Mouse (Mus musculus) megakaryocyte, embryonic 14.5 days (primary cell): Measurements from ENCODE around the gene Nhlrc1. TPM values are rescaled to one million over a fixed set of nuclear protein-coding genes. Genes with fewer than 3 reads are reported as not detected.

Source experiments
- H3K27me3 ChIP-seq: replicated peaks from 2 replicates; pipeline ENCODE3; 2012; ENCODE audit warnings: inconsistent platforms
- H3K36me3 ChIP-seq: replicated peaks from 2 replicates; pipeline ENCODE3; 2012; ENCODE audit warnings: low read length, inconsistent platforms, mixed read lengths
- H3K4me1 ChIP-seq: 2 replicates; pipeline ENCODE4 v1.6.1; 2012; ENCODE audit warnings: inconsistent platforms
- H3K4me3 ChIP-seq: replicated peaks from 2 replicates; pipeline ENCODE3; 2012; ENCODE audit warnings: moderate library complexity, mild to moderate bottlenecking, inconsistent platforms
- H3K9me3 ChIP-seq: 2 replicates; pipeline ENCODE4 v1.6.1; 2012; ENCODE audit warnings: inconsistent platforms
- FLI1 ChIP-seq: IDR thresholded peaks from 2 replicates; pipeline ENCODE4 v1.6.1; 2012; ENCODE audit warnings: low read length, inconsistent platforms, mixed read lengths
- GATA1 ChIP-seq: IDR thresholded peaks from 3 replicates; pipeline ENCODE4 v1.6.1; 2012; ENCODE audit warnings: mixed read lengths, low read length, inconsistent platforms, borderline replicate concordance
- polyA plus RNA-seq: library from polyadenylated mRNA; stranded (reverse); fragments of >175 nt; gene quantifications from 2 replicates; pipeline ENCODE4 v1.2.3, GENCODE M21; 2012; ENCODE audit warnings: low replicate concordance; ENCODE audit not compliant: insufficient read depth

Gene Nhlrc1
- polyA plus RNA-seq, 1 experiment = 0.87 TPM

DNA sequence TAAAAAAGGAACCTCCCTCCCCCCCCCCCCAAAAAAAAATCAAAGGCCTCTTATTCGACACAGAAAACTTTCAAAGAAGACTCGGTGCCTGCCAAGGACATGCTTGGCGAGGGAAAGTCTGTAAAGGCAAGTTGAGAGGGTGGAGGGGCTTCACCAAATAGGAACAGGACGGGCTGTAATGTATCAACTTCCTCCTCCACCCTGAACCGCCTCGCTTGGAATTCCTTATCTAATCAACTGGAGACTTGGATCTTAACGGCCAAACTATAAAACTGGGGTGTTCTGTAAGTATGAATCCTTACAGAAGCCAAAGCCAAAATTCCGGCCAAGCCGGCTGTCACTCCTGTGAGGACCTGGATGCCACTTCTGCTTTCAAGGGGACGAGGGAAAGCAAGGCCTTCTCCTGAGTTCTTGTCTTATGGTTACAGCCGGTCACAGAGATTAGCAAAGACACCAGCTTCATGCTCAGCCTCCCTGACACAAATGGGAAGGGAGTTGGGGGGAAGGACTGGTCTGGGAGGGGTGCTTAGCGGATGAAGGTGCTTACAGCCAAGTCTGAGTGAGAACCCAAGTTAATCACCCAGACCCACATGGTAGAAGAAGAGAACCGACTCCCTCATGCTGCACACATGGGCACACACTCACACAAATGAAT is 34.7 kb downstream of the Nhlrc1 start:
- TF ChIP-seq GATA1 (no peak), FLI1 (no peak)
- no peaks in the 10 kb centered on the region for H3K36me3 ChIP-seq
- no peaks in the 10 kb centered on the region for H3K9me3 ChIP-seq
- peaks cover 42% of the 10 kb centered on the region for H3K4me1 ChIP-seq
- peaks cover 3% of the 10 kb centered on the region for H3K27me3 ChIP-seq
- no peak overlapping the region for H3K4me3 ChIP-seq

DNA sequence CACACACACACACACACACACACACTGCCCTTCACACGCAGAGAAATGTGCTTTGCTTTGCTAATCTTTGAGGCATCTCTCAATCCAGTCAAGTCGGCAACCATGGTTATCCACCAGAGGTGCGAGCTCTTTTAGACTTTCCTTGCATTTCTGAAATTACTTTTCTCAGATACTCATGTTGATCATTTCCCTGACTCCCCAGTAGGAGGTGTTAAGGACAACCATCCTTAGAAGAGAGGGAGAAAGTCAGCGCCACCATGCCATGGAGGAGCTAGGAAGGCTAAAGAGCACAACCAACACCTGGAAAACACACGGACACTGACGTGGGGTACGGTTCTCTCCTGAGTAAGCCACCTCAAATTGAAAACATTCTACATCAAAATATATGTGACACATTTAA is 38.1 kb downstream of the Nhlrc1 start:
- H3K4me1 ChIP-seq = peaks cover 36% of the 10 kb centered on the region
- no peak overlapping the region for H3K4me3 ChIP-seq
- no peaks in the 10 kb centered on the region for H3K9me3 ChIP-seq
- no peaks in the 10 kb centered on the region for H3K27me3 ChIP-seq
- no peaks in the 10 kb centered on the region for H3K36me3 ChIP-seq
- TF ChIP-seq GATA1 (no peak), FLI1 (no peak)

DNA sequence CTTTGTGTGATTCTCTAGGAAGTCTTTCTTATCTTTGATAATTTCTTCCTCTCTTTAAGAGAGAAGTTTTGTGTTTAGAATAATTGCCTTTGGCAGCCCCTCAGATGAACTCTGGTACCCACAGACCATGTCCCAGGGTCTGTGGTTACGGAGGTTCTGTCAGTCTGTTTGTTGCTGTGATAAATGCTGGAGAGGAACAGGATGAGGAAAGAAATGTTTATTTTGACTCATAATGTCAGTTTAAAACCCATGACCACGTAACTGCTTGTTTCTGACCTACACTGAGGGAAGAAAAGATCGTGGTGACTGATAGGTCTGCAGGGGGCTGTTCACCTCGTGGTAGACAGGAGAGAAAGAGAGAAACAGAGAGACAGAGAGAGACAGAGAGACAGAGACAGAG is 38.7 kb downstream of the Nhlrc1 start:
- Histone ChIP-seq H3K4me1 (peaks cover 35% of the 10 kb centered on the region), H3K36me3 (no peaks in the 10 kb centered on the region), H3K27me3 (no peaks in the 10 kb centered on the region), H3K4me3 (no peak overlapping the region), H3K9me3 (no peaks in the 10 kb centered on the region)
- TF ChIP-seq GATA1 (no peak), FLI1 (no peak)

DNA sequence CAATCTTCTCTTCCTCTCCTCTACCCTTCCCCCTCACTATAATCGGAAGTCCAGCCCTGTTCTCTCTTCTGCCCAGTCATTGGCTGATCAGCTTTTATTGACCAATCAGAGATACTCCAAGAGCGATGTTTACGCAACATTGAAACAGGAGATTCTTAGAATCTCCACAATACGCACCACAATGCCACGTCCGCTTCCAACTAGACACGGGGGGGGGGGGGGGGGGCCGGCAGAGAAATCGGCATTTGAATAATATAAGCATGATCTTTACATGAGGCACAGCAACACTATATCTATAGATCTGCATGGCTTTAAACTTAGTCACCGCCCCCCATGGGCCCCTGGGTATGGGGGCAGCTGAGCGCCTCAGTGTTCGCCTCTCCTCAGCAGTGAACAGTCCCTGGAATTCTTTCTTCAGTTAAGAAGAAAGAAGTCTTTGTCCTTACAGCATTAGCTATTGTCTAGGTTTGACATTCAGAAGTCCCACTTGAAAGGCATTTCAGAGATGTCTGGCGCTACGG is 39.6 kb downstream of the Nhlrc1 start:
- Histone ChIP-seq H3K27me3 (no peaks in the 10 kb centered on the region), H3K9me3 (no peaks in the 10 kb centered on the region), H3K36me3 (no peaks in the 10 kb centered on the region), H3K4me3 (no peak overlapping the region), H3K4me1 (peaks cover 32% of the 10 kb centered on the region)
- no peak for TF ChIP-seq GATA1
- TF ChIP-seq FLI1 = no peak

DNA sequence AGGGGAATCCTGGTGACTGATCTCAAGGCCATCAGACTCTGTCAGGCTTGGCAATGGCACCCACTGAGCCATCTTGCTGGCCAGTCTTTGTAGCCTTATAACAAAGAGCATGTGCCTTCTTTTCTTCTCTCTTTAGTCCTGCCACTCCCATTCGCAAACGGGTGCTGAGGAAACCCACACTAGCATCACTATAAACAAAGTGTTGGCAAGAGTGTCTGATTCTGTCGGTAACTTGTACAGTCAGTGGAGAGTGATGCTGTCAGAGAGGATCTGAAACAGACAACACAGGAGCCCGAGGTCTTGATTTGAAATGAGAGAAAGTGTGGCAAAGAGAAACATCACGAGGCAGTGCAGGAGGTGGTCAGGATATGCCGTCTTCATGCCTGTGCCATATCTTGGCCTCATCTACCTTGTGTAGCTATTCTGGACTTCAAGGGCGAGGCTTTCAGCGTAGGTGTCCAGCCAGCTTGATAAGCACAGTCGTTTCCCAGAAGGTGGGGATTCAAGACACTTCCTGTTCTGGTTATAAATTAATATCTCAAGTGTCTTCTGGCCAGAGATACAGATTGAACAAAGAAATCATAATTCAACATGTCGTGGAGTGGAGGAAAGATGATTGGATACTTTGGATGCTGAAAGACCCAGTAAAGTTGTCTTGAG is 44.2 kb downstream of the Nhlrc1 start:
- Histone ChIP-seq H3K4me1 (peaks cover 19% of the 10 kb centered on the region), H3K4me3 (no peak overlapping the region), H3K27me3 (peaks cover 7% of the 10 kb centered on the region), H3K36me3 (no peaks in the 10 kb centered on the region), H3K9me3 (0 out of 2 replicates have a peak, but pooled peaks cover 4% of the 10 kb centered on the region)
- TF ChIP-seq GATA1 = no peak
- TF ChIP-seq FLI1 = no peak

DNA sequence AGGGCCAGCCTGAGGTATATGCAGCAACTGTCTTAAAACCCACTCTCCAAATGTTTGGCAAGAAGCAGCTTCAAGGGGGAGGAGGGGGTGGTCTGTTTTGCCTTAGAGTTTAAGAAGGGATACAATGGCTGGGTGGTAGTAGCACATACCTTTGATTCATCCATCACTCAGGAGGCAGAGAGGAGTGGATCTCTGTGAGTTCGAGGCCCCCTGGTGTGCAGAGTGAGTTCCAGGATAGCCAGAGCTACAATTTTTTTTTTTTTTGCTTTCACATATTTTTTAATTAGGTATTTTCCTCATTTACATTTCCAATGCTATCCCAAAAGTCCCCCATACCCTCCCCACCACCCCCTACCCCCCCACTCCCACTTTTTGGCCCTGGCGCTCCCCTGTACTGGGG is 46.0 kb downstream of the Nhlrc1 start:
- Histone ChIP-seq H3K4me3 (no peak overlapping the region), H3K4me1 (peaks cover 13% of the 10 kb centered on the region), H3K36me3 (no peaks in the 10 kb centered on the region), H3K9me3 (peaks cover 15% of the 10 kb centered on the region), H3K27me3 (peaks cover 9% of the 10 kb centered on the region)
- TF ChIP-seq FLI1 = no peak
- no peak for TF ChIP-seq GATA1

DNA sequence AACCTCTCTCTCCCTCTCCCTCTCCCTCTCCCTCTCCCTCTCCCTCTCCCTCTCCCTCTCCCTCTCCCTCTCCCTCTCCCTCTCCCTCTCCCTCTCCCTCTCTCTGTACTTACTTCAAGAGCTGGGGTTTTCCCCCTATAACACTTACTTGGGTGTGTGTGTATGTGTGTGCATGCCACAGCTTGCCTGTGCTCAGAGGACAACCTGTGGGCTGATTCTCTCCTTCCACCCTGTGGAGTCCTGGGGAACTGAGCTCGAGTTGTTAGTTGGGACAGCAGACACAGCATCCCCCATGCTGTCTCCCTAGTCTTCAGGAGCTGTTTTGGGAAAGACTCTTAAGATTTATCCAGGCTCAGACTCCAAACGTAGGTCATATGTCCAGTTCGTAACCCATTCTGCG is 47.3 kb downstream of the Nhlrc1 start:
- Histone ChIP-seq H3K4me1 (0 out of 2 replicates have a peak, but pooled peaks cover 6% of the 10 kb centered on the region), H3K27me3 (peaks cover 9% of the 10 kb centered on the region), H3K9me3 (peaks cover 15% of the 10 kb centered on the region), H3K4me3 (no peak overlapping the region), H3K36me3 (no peaks in the 10 kb centered on the region)
- no peak for TF ChIP-seq GATA1
- TF ChIP-seq FLI1 = no peak

Other genes with a start within 250 kb of the Nhlrc1 start
- gene Kif13a, start 85.0 kb downstream of the Nhlrc1 start, polyA plus RNA-seq = 0.78 and 4.7 TPM in 2 replicates
- 0.45 and 1.2 TPM in 2 replicates for gene Kdm1b, start 28.6 kb upstream of the Nhlrc1 start, polyA plus RNA-seq
- gene Tpmt, start 29.9 kb upstream of the Nhlrc1 start, polyA plus RNA-seq = not detected in 2 replicates
- 96.3 and 275 TPM in 2 replicates for gene Dek, start 91.4 kb upstream of the Nhlrc1 start, polyA plus RNA-seq
- 0.29 TPM in 1 of 2 replicates, not detected in the other for gene Rnf144b, start 107.8 kb upstream of the Nhlrc1 start, polyA plus RNA-seq